Mouse (Mus musculus) layer of hippocampus, adult 11-12 months (tissue): ENCODE measurements around the gene Fam227b.

ENCODE experiments used
- DNase-seq: peaks from one replicate; pipeline ENCODE4 v3.0.0; 2022; ENCODE audit warnings: low spot score

Gene Fam227b

GRCm38 (mm10) chr2:126061037-126061773, 90.6 kb downstream of the Fam227b start:
- DNase-seq, result peak; percentile 10

- DNase-seq, result no peak
Measured at GRCm38 (mm10) chr2:126060595-126060994, 91.2 kb downstream of the Fam227b start.

GRCm38 (mm10) chr2:126053657-126054056, 98.1 kb downstream of the Fam227b start:
- DNase-seq, result no peak

- DNase-seq, result no peak
Measured at GRCm38 (mm10) chr2:126052749-126053557, 98.9 kb downstream of the Fam227b start.

GRCm38 (mm10) chr2:126045621-126046020, 106.2 kb downstream of the Fam227b start:
- no peak for DNase-seq

- DNase-seq, result no peak
Measured at GRCm38 (mm10) chr2:126042674-126043073, 109.1 kb downstream of the Fam227b start.

- no peak for DNase-seq
Measured at GRCm38 (mm10) chr2:126041237-126041636, 110.6 kb downstream of the Fam227b start.

- no peak for DNase-seq
Measured at GRCm38 (mm10) chr2:126040651-126041050, 111.2 kb downstream of the Fam227b start.

- peak; percentile 41 for DNase-seq
Measured at GRCm38 (mm10) chr2:126039414-126039891, 112.4 kb downstream of the Fam227b start.

GRCm38 (mm10) chr2:126038221-126039000, 113.4 kb downstream of the Fam227b start:
- DNase-seq, result no peak

- no peak for DNase-seq
Measured at GRCm38 (mm10) chr2:126036121-126036520, 115.7 kb downstream of the Fam227b start.

- no peak for DNase-seq
Measured at GRCm38 (mm10) chr2:126035013-126035770, 116.6 kb downstream of the Fam227b start.

- peak; percentile 17 for DNase-seq
Measured at GRCm38 (mm10) chr2:126034379-126035005, 117.3 kb downstream of the Fam227b start, which contains the start of gene Fgf7. Gene Fgf7 (plus strand): TSS chr2:126034658.

GRCm38 (mm10) chr2:126033114-126033972, 118.5 kb downstream of the Fam227b start:
- peak; percentile 28 for DNase-seq

GRCm38 (mm10) chr2:126031186-126031900, 120.5 kb downstream of the Fam227b start:
- DNase-seq, result no peak

- no peak for DNase-seq
Measured at GRCm38 (mm10) chr2:126015763-126016473, 135.9 kb downstream of the Fam227b start.

GRCm38 (mm10) chr2:126014989-126015710, 136.7 kb downstream of the Fam227b start:
- no peak for DNase-seq

- DNase-seq, result no peak
Measured at GRCm38 (mm10) chr2:126006742-126007141, 145.1 kb downstream of the Fam227b start.
